Mouse (Mus musculus) liver, embryonic 12.5 days (tissue): Measurements from ENCODE around the gene Pam. TPM values are rescaled to one million over a fixed set of nuclear protein-coding genes. Genes with fewer than 3 reads are reported as not detected.

Source experiments
- ATAC-seq: fragments of 200-750 bp; cut with Nextera tagmentation; 2 replicates; pipeline ENCODE4 v1.8.0; 2017; ENCODE audit warnings: moderate number of reproducible peaks, mild to moderate bottlenecking, moderate library complexity
- H3K27ac ChIP-seq: fragments of 300-500 bp; sonication (generic); 2 replicates; pipeline ENCODE4 v1.5.1; 2016; ENCODE audit warnings: mild to moderate bottlenecking
- H3K27me3 ChIP-seq: fragments of 300-500 bp; sonication (generic); replicated peaks from 2 replicates; pipeline ENCODE4 v1.6.1; 2016; ENCODE audit warnings: mild to moderate bottlenecking, moderate library complexity
- H3K36me3 ChIP-seq: fragments of 300-500 bp; sonication (generic); 2 replicates; pipeline ENCODE4 v1.6.1; 2016; ENCODE audit warnings: mild to moderate bottlenecking, moderate library complexity
- H3K4me1 ChIP-seq: fragments of 300-500 bp; sonication (generic); 2 replicates; pipeline ENCODE4 v1.6.1; 2016
- H3K4me2 ChIP-seq: fragments of 300-500 bp; sonication (generic); 2 replicates; pipeline ENCODE4 v1.6.1; 2016; ENCODE audit warnings: mild to moderate bottlenecking, moderate library complexity
- H3K4me3 ChIP-seq: fragments of 300-500 bp; sonication (generic); 2 replicates; pipeline ENCODE4 v1.5.1; 2016; ENCODE audit warnings: mild to moderate bottlenecking, moderate library complexity
- H3K9ac ChIP-seq: fragments of 300-500 bp; sonication (generic); 2 replicates; pipeline ENCODE4 v1.6.1; 2016; ENCODE audit warnings: mild to moderate bottlenecking, moderate library complexity
- H3K9me3 ChIP-seq: fragments of 300-500 bp; sonication (generic); replicated peaks from 2 replicates; pipeline ENCODE4 v1.6.1; 2016; ENCODE audit warnings: mild to moderate bottlenecking, moderate library complexity
- WGBS: fragments of 180-500 bp; shearing (Covaris S2); methylation state at CpG from one replicate; pipeline ENCODE4 v1.1.7; 2016; ENCODE audit not compliant: insufficient replicate concordance; 5-methylcytosine and 5-hydroxymethylcytosine counted together
- polyA plus RNA-seq: library from polyadenylated mRNA; unstranded; fragments of >200 nt; fragmentation: Nextera tagmentation; extraction: Ambion mirVana; gene quantifications from 2 replicates; pipeline ENCODE4 v1.2.1, GENCODE M21; 2016

Pam gene
- polyA plus RNA-seq, 1 experiment from 2014 or later = 11.3 TPM

DNA sequence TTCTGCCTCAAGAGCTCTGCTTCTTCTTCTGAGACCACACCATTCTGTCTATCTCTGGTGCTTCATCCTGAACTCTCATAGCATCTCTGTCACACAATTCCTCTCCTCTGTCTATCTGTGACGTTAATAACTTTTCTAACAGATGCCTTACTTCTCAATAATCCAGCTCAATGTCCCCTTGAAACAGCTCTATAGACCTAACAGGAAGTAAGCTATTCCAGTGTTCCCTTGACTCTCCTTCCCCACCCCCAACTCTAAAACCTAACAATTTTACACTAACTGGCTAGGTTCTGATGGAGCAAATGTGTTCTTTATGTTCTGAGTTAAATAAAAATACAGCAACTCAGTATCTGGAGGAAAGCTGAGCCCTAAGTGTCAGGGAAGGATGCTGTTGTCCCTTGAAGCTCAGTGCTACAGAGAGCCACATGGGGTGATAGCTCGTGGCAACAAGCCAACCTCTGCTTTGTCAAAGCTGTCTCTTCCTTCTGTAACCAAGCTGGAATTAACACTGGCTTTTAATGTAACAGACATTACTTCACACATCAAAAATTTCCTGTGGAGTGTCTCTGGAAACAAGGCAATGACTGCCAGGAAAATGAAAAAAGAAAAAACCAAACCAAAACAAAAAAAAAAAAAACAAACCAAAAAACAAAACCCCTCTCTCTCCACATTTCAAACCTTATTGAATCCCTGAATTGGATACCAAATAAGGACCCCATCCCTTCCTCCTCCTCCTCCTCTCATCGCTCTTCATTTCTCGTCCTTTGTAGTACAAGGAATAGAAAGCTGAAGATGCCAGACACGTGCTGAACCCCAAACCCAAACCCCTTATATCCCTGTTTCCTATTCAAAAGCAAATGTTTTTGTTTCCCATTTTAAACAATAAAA lies 261.7 kb downstream of the Pam start:
- no peak overlapping the region for H3K27ac ChIP-seq
- WGBS = 61% methylated on average over 5 of the region's 5 CpGs
- no peak overlapping the region for H3K4me2 ChIP-seq
- no peaks in the 10 kb centered on the region for H3K36me3 ChIP-seq
- no peaks in the 10 kb centered on the region for H3K9me3 ChIP-seq
- no peak overlapping the region for H3K9ac ChIP-seq
- no peaks in the 10 kb centered on the region for H3K27me3 ChIP-seq
- H3K4me3 ChIP-seq = no peak overlapping the region
- ATAC-seq = no peak
- H3K4me1 ChIP-seq = no peaks in the 10 kb centered on the region

DNA sequence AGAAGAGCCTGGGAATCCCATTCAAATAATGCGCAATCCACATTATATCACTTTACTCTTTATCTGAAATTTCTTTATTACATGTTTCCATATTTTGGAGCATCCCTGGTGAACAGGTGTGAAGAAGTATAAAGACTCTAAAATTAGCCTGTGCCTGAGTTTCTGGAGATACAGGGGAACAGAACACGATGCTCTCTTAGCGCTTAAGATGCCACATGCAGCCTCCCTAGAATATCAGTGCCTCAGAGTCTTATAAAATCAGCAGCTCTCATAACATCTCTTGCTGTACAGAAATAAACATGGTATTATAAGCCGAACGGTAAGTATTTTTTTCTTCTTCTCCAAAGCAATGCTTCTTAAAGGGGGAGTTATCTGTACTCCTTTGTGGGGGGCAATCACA lies 267.4 kb downstream of the Pam start:
- no peak for ATAC-seq
- Histone ChIP-seq H3K36me3 (no peaks in the 10 kb centered on the region), H3K4me1 (no peaks in the 10 kb centered on the region), H3K4me2 (no peak overlapping the region), H3K27me3 (no peaks in the 10 kb centered on the region), H3K4me3 (no peak overlapping the region), H3K9me3 (no peaks in the 10 kb centered on the region), H3K27ac (no peak overlapping the region), H3K9ac (no peak overlapping the region)
- WGBS = 77% methylated on average over 5 of the region's 5 CpGs

DNA sequence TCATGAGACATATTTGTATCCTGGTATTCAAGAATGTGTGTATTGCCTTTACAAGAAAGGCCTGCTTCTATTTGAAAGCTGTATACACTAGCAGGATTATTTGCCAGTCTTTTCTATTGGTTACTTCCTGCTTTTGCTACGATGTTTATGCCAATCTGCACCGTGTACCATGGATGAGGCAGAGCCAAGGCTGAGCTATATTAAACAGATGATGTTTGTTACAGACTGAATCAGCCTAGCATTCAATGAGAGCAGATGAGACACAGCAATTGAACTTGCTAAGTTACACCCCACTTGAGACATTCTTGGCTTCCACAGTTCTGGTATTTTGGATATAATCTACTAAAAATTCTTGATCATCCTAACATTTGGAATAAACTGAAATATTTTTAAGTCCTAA lies 267.9 kb downstream of the Pam start:
- no peaks in the 10 kb centered on the region for H3K27me3 ChIP-seq
- H3K9ac ChIP-seq = no peak overlapping the region
- H3K9me3 ChIP-seq = no peaks in the 10 kb centered on the region
- ATAC-seq = no peak
- H3K27ac ChIP-seq = no peak overlapping the region
- H3K4me2 ChIP-seq = no peak overlapping the region
- no peaks in the 10 kb centered on the region for H3K36me3 ChIP-seq
- WGBS = 66% methylated on average over 2 of the region's 2 CpGs
- no peak overlapping the region for H3K4me3 ChIP-seq
- H3K4me1 ChIP-seq = no peaks in the 10 kb centered on the region

DNA sequence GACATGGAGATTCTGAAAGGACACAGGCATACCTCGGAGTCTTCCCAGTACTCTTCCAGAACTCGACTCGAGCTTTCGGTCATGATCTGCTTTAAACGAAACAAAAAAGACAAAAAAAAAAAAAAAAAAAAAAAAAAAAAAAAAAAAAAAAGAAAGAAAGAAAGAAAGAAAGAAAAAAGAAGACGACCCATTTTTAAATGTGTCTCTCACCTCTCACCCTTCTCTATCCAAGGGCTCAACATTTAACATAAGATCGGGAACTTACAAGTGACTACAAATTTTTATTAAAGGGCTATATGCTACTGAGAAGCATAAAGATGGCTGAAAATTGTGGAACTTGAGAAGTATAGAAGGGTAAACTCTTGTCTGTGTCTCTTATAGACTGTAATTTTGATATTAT lies 272.5 kb downstream of the Pam start:
- H3K9me3 ChIP-seq = no peaks in the 10 kb centered on the region
- no peaks in the 10 kb centered on the region for H3K4me1 ChIP-seq
- H3K27me3 ChIP-seq = no peaks in the 10 kb centered on the region
- H3K36me3 ChIP-seq = no peaks in the 10 kb centered on the region
- no peak overlapping the region for H3K4me2 ChIP-seq
- no peak for ATAC-seq
- H3K4me3 ChIP-seq = no peak overlapping the region
- WGBS = 83% methylated on average over 7 of the region's 7 CpGs
- H3K9ac ChIP-seq = no peak overlapping the region
- H3K27ac ChIP-seq = no peak overlapping the region

DNA sequence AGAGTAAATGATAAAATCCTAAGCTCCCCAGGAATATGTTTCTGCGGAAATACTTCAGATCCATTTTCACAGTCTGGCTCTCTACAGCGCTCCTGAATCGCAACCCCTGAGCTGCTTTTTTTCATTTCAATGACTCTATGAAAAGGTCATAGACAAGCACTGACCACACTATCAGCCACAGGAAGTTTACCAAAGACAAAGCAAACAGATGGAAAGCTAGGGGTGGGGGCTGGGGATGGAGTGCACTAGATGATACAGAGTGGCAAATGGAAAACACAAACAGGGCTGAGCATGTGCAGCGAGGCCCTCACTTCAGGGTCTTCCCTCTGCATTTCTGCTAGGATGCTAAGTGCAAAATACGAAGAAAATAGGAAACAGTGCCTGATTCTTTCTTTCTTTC lies 273.2 kb downstream of the Pam start:
- H3K4me1 ChIP-seq = no peaks in the 10 kb centered on the region
- ATAC-seq = peak; percentile 52; the same call in 1 of the 2 replicates
- no peaks in the 10 kb centered on the region for H3K27me3 ChIP-seq
- no peaks in the 10 kb centered on the region for H3K9me3 ChIP-seq
- H3K4me3 ChIP-seq = no peak overlapping the region
- no peak overlapping the region for H3K4me2 ChIP-seq
- no peak overlapping the region for H3K27ac ChIP-seq
- 57% methylated on average over 5 of the region's 5 CpGs for WGBS
- no peaks in the 10 kb centered on the region for H3K36me3 ChIP-seq
- no peak overlapping the region for H3K9ac ChIP-seq

DNA sequence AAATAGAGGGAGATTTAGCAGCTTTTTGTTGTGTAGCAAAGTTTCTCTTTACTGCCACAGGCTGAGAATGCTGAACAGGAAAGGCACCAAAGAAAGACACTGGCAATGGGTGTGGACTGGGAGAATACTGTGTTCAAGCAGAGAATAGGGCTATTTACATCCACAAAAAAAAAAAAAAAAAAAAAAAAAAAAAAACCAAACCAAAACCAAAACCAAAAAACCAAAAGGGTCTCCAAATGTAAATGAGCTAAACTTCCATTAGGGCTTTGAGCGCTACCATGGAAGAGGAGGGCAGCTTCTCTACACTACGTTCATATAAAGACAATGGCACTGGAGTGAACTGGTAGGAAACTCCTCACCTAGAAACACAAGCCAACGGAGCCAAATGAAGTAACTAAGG lies 274.2 kb downstream of the Pam start:
- H3K27ac ChIP-seq = no peak overlapping the region
- no peak overlapping the region for H3K9ac ChIP-seq
- H3K36me3 ChIP-seq = no peaks in the 10 kb centered on the region
- no peaks in the 10 kb centered on the region for H3K4me1 ChIP-seq
- H3K4me2 ChIP-seq = no peak overlapping the region
- no peak for ATAC-seq
- H3K27me3 ChIP-seq = no peaks in the 10 kb centered on the region
- H3K9me3 ChIP-seq = no peaks in the 10 kb centered on the region
- WGBS = 79% methylated on average over 3 of the region's 3 CpGs
- no peak overlapping the region for H3K4me3 ChIP-seq

DNA sequence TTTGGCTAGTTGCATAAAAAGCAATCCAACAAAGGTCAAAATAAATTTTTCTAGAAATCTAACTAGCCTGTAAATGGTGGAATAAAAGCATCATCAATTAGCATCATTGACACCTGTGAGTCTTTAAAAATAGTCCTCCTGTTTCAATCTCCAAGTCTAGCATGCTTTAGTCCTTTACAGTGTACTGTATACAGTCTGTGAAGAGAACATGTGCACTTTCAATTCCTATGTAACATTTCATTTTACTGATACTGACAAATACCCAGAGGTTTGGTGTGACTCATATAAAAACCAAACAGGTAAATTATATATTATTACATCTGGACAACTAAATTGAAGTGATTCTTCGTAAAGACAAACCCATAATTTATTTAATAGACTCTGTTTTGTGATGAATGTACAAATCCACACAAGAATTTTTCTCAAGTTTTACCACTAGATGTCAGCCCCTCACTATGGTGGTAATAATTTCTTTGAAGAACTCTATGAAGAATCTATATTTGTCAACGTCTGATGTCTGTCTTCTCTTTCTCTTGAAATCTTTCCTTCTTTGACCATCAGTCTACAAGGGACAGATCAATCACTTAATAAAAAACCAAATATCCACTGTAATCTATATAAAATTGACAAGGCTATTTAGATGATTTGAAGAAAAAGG lies 286.1 kb downstream of the Pam start:
- Histone ChIP-seq H3K36me3 (no peaks in the 10 kb centered on the region), H3K4me2 (no peak overlapping the region), H3K4me3 (no peak overlapping the region), H3K27ac (no peak overlapping the region), H3K4me1 (no peaks in the 10 kb centered on the region), H3K27me3 (no peaks in the 10 kb centered on the region), H3K9me3 (no peaks in the 10 kb centered on the region), H3K9ac (no peak overlapping the region)
- no peak for ATAC-seq
- WGBS = 36% methylated on average over 2 of the region's 2 CpGs

DNA sequence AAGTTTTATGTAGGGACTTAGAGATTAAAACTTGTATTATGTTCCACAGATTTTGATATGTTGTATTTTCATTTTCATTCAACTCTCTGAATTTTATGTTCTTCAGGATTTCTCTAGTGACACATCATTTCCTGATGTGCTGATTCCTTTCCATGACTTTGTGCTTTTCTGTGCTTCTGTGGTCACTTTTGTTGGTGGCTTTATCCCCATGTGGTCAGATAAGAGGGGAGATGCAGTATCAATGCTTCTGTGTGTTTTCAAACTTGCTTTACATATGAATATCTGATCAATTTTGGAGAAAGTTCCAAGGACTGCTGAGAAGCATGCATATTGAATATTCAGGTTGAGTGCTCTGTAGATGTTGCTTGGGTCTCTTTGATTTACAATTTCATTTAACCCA lies 290.9 kb downstream of the Pam start:
- H3K4me3 ChIP-seq = no peak overlapping the region
- no peak overlapping the region for H3K4me2 ChIP-seq
- ATAC-seq = no peak
- no peak overlapping the region for H3K9ac ChIP-seq
- no peak overlapping the region for H3K27ac ChIP-seq
- H3K36me3 ChIP-seq = no peaks in the 10 kb centered on the region
- H3K9me3 ChIP-seq = no peaks in the 10 kb centered on the region
- H3K4me1 ChIP-seq = no peaks in the 10 kb centered on the region
- H3K27me3 ChIP-seq = no peaks in the 10 kb centered on the region

DNA sequence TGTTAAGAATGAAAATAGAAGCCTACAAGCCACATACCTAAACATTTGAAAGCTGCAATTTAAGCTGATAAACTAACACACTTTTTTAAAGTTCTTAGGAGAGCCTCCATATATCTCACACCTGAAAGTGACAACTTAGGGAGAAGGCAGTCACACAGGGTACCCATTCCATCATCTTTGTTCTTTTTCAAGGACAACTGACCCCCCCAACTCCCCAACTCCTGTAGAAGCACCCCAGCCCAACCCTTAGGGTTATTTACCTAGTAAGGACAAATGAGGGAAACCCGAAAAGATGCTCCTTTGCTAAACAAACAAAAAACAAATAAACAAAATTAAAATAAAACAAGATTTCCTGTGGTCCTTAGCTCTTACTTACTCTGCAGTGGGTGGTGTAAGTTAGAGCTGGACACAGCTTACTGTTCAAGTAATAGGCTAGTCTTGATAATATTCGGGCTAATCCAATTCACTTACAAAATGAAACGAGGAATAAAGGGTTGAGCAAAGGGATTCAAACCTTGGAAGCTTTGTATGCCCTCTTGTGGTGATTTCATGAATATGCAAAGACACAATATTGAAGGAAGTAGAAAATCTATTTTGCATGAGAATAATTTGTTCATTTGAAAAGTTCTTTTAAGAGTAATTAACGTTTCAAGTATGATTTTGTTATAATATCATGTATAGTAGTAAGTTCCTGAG lies 293.1 kb downstream of the Pam start:
- no peaks in the 10 kb centered on the region for H3K27me3 ChIP-seq
- no peak overlapping the region for H3K27ac ChIP-seq
- no peaks in the 10 kb centered on the region for H3K4me1 ChIP-seq
- H3K9ac ChIP-seq = no peak overlapping the region
- peak overlapping the region; percentile 43 for H3K4me2 ChIP-seq
- no peaks in the 10 kb centered on the region for H3K36me3 ChIP-seq
- WGBS = 32% methylated on average over 4 of the region's 4 CpGs
- H3K4me3 ChIP-seq = no peak overlapping the region
- H3K9me3 ChIP-seq = no peaks in the 10 kb centered on the region
- no peak for ATAC-seq

DNA sequence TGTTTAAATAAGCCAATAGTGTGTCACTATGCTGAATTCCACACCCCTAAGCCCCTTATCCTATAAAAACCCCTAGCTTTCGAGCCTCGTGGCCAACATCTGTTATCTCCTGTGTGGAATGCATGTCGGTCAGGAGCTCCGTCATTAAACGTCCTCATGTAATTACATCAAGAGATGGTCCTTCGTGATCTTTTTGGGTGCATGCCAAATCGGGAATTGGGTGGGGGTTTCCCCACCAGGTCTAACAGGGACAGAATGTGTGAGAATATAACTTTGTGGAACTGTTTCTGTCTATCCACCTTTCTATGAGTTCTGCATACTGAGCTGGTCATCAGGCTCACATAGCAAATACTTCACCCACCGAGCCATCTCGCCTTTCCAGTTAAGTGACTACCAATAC lies 299.5 kb downstream of the Pam start:
- no peak for ATAC-seq
- Histone ChIP-seq H3K27ac (no peak overlapping the region), H3K9ac (no peak overlapping the region), H3K36me3 (no peaks in the 10 kb centered on the region; the same call in 1 of the 2 replicates), H3K4me2 (no peak overlapping the region), H3K4me1 (no peaks in the 10 kb centered on the region), H3K27me3 (no peaks in the 10 kb centered on the region), H3K9me3 (no peaks in the 10 kb centered on the region), H3K4me3 (no peak overlapping the region)
- WGBS = 74% methylated on average over 9 of the region's 9 CpGs

DNA sequence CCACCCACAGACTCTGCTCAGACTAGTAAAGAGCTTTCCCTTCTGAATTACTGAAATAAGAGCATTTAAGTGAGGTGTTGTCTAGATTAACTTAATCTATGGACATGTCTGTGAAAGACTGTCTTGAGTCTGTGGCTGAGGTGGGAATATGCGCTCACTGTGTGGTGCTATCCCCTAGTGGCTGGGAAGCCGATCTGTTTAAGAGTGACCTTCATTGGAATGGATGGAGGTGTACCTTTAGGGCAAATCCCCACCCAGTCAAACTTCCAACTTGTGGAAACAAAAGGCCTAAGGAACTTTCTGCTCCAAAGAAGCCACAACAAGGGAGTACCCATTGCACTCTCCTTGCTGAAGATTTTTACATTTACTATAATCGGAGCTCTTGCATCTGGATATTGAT lies 301.3 kb downstream of the Pam start:
- ATAC-seq = no peak
- H3K4me2 ChIP-seq = no peak overlapping the region
- no peaks in the 10 kb centered on the region for H3K4me1 ChIP-seq
- H3K36me3 ChIP-seq = no peaks in the 10 kb centered on the region; the same call in 1 of the 2 replicates
- H3K9me3 ChIP-seq = no peaks in the 10 kb centered on the region
- no peak overlapping the region for H3K27ac ChIP-seq
- no peak overlapping the region for H3K4me3 ChIP-seq
- H3K9ac ChIP-seq = no peak overlapping the region
- 90% methylated on average over 3 of the region's 3 CpGs for WGBS
- no peaks in the 10 kb centered on the region for H3K27me3 ChIP-seq

DNA sequence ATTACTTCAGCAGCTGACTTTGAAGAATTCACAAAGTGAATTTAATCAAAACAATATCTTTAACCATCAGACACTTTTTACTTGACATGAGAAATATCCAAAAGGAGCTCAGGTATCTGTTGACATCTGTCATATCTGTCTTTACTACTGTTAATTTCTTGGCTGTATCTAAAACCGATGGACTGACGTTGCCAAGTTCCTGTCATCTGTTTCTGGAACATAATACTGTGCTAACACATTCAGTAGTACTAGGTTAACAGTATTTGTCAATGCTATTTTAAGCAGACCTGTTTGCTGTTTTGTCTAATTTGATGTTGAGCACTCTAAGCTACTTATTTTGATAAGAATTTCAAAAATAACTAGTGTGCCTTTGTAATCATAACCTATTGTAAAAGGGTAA lies 307.0 kb downstream of the Pam start:
- whole genome bisulfite sequencing = 87% methylated on average over 2 of the region's 2 CpGs
- Histone ChIP-seq H3K4me2 (no peak overlapping the region), H3K4me3 (no peak overlapping the region), H3K9me3 (no peaks in the 10 kb centered on the region), H3K27ac (no peak overlapping the region), H3K36me3 (peaks cover 17% of the 10 kb centered on the region), H3K27me3 (no peaks in the 10 kb centered on the region), H3K4me1 (peaks cover 15% of the 10 kb centered on the region), H3K9ac (no peak overlapping the region)
- ATAC-seq = no peak
